In genomic region chr9:65502146-65502545, GRCm38 (mm10) we compare ENCODE assay signal across 10 mouse cellular contexts. TPM values are rescaled to one million over a fixed set of nuclear protein-coding genes. Genes with fewer than 3 reads are reported as not detected.
DNase-seq lines count a peak whose midpoint lies in the region; ATAC-seq lines count a peak whose summit lies in the region.
"Had no signal": no experiment of that assay in that cellular context is flagged by ENCODE, and none has a peak within 500 bp of the region (broad histone marks: within the 10 kb centered on the region; RNA-seq: fewer than 3 reads in every experiment).

No protein-coding gene starts in this region.

- 64% methylated on average over 8 of the region's 8 CpGs for WGBS in neural tube, embryonic 15.5 days
- WGBS in embryonic facial prominence, embryonic 15.5 days: 51% methylated on average over 8 of the region's 8 CpGs
- 47% methylated on average over 8 of the region's 8 CpGs for WGBS in stomach, embryonic 16.5 days

- no peak overlapping the region for H3K9ac ChIP-seq in neural tube, embryonic 15.5 days (replicated peaks)
- no peak overlapping the region for H3K9ac ChIP-seq in embryonic facial prominence, embryonic 15.5 days
- H3K9ac ChIP-seq in stomach, embryonic 16.5 days (ENCODE audit: low read length): no peak overlapping the region

- H3K27ac ChIP-seq in neural tube, embryonic 15.5 days (replicated peaks): no peak overlapping the region
- no peak overlapping the region for H3K27ac ChIP-seq in embryonic facial prominence, embryonic 15.5 days (replicated peaks)
- no peak overlapping the region for H3K27ac ChIP-seq in stomach, embryonic 16.5 days (ENCODE audit: low read length)

- DNase-seq in heart, postnatal 4 days: peak; percentile 40
- no peak for DNase-seq in heart, adult 18-20 months
- peak; percentile 32 for DNase-seq in neural tube, embryonic 10.5 days (ENCODE audit: extremely low spot score, low spot score)
- no peak for DNase-seq in heart, postnatal 36 days
- DNase-seq: cerebellum, adult 18-20 months had no signal

- no peak overlapping the region for H3K4me3 ChIP-seq in neural tube, embryonic 15.5 days (replicated peaks)
- no peak overlapping the region for H3K4me3 ChIP-seq in embryonic facial prominence, embryonic 15.5 days (replicated peaks)
- no peak overlapping the region for H3K4me3 ChIP-seq in stomach, embryonic 16.5 days (replicated peaks; ENCODE audit: low read length)

- H3K4me2 ChIP-seq in neural tube, embryonic 15.5 days: no peak overlapping the region
- H3K4me2 ChIP-seq in embryonic facial prominence, embryonic 15.5 days (replicated peaks): no peak overlapping the region
- no peak overlapping the region for H3K4me2 ChIP-seq in stomach, embryonic 16.5 days (ENCODE audit: low read depth, low read length)

- H3K4me1 ChIP-seq in neural tube, embryonic 15.5 days: no peaks in the 10 kb centered on the region
- H3K4me1 ChIP-seq in embryonic facial prominence, embryonic 15.5 days: no peaks in the 10 kb centered on the region
- H3K4me1 ChIP-seq in stomach, embryonic 16.5 days (ENCODE audit: control insufficient read depth, insufficient read depth, low read length): no peaks in the 10 kb centered on the region

- intact Hi-C loops in heart, postnatal 36 days (cut with DNase I): no loop called here

- H3K36me3 ChIP-seq in neural tube, embryonic 15.5 days: no peaks in the 10 kb centered on the region
- H3K36me3 ChIP-seq in embryonic facial prominence, embryonic 15.5 days: no peaks in the 10 kb centered on the region
- no peaks in the 10 kb centered on the region for H3K36me3 ChIP-seq in stomach, embryonic 16.5 days (ENCODE audit: control insufficient read depth, insufficient read depth, low read length)

- H3K9me3 ChIP-seq in neural tube, embryonic 15.5 days (replicated peaks): no peaks in the 10 kb centered on the region
- no peaks in the 10 kb centered on the region for H3K9me3 ChIP-seq in embryonic facial prominence, embryonic 15.5 days (replicated peaks)
- H3K9me3 ChIP-seq in stomach, embryonic 16.5 days (replicated peaks; ENCODE audit: control insufficient read depth, low read length): no peaks in the 10 kb centered on the region

- no peak for ATAC-seq in neural tube, embryonic 15.5 days (ENCODE audit: low FRiP score)
- peak; percentile 43; the same call in 1 of the 2 replicates for ATAC-seq in embryonic facial prominence, embryonic 15.5 days (ENCODE audit: insufficient number of reproducible peaks, low FRiP score, low TSS enrichment, low read depth)
- peak; percentile 17; the same call in 1 of the 2 replicates for ATAC-seq in stomach, embryonic 16.5 days (ENCODE audit: insufficient read depth, low FRiP score)
- no peak for ATAC-seq in erythroid progenitor cell, adult 5-6 weeks (replicated peaks; ENCODE audit: low FRiP score, poor library complexity, severe bottlenecking)

- H3K27me3 ChIP-seq in neural tube, embryonic 15.5 days (replicated peaks): no peaks in the 10 kb centered on the region
- no peaks in the 10 kb centered on the region for H3K27me3 ChIP-seq in embryonic facial prominence, embryonic 15.5 days
- no peaks in the 10 kb centered on the region for H3K27me3 ChIP-seq in stomach, embryonic 16.5 days (ENCODE audit: control insufficient read depth, insufficient read depth, low read length)

RNA-seq across cellular contexts. Expression of gene Ankdd1a, which starts 17.8 kb away (rescaled TPM):
- total RNA-seq in heart, postnatal 4 days (2021): not detected
- not detected for total RNA-seq in heart, adult 18-20 months (2021)
- 0.87 and 1.2 TPM in 2 replicates for polyA plus RNA-seq in neural tube, embryonic 15.5 days (2015; fragmentation: Nextera tagmentation; extraction: Ambion mirVana)
- polyA plus RNA-seq in embryonic facial prominence, embryonic 15.5 days (2015; fragmentation: Nextera tagmentation; extraction: Ambion mirVana): 0.32 and 0.51 TPM in 2 replicates
- polyA plus RNA-seq in stomach, embryonic 16.5 days (2015; fragmentation: Nextera tagmentation; extraction: Ambion mirVana): 0.19 and 0.65 TPM in 2 replicates
- total RNA-seq in heart, postnatal 36 days (2021): not detected
- not detected in 2 replicates for total RNA-seq in erythroid progenitor cell, adult 5-6 weeks (2015; ENCODE audit: low replicate concordance)
- total RNA-seq in erythroid progenitor cell, adult 5-6 weeks (2017; ENCODE audit: low replicate concordance): not detected in 2 replicates
- total RNA-seq: gastrocnemius, adult 8-10 months had no signal

RNA-seq across cellular contexts. Expression of gene Spg21, which starts 41.4 kb away (rescaled TPM):
- total RNA-seq in heart, postnatal 4 days (2021): 10 to 100 TPM; 24.6 to 27.8 TPM
- 10 to 100 TPM; 16.0 to 22.0 TPM for total RNA-seq in heart, adult 18-20 months (2021)
- polyA plus RNA-seq in neural tube, embryonic 15.5 days (2015; fragmentation: Nextera tagmentation; extraction: Ambion mirVana): 104 and 109 TPM in 2 replicates
- 144 and 153 TPM in 2 replicates for polyA plus RNA-seq in embryonic facial prominence, embryonic 15.5 days (2015; fragmentation: Nextera tagmentation; extraction: Ambion mirVana)
- 82.4 and 95.8 TPM in 2 replicates for polyA plus RNA-seq in stomach, embryonic 16.5 days (2015; fragmentation: Nextera tagmentation; extraction: Ambion mirVana)
- total RNA-seq in heart, postnatal 36 days (2021): 10 to 100 TPM; 11.3 to 16.0 TPM
- 11.5 and 18.4 TPM in 2 replicates for total RNA-seq in erythroid progenitor cell, adult 5-6 weeks (2015; ENCODE audit: low replicate concordance)
- 5.8 and 6.6 TPM in 2 replicates for total RNA-seq in erythroid progenitor cell, adult 5-6 weeks (2017; ENCODE audit: low replicate concordance)

Comparison
In these comparisons a context has a peak if more than half of its experiments do, and no peak if none do; other contexts are left out.
1. DNase-seq: peak in heart, postnatal 4 days (single experiment) and neural tube, embryonic 10.5 days (single experiment); none in heart, adult 18-20 months (0 of 2) and heart, postnatal 36 days (0 of 2).
2. ATAC-seq: peak in embryonic facial prominence, embryonic 15.5 days (single experiment) and stomach, embryonic 16.5 days (single experiment); none in neural tube, embryonic 15.5 days (single experiment) and erythroid progenitor cell, adult 5-6 weeks (single experiment).